Mouse (Mus musculus) testis, adult 2 months (tissue): ENCODE measurements around the gene Ipcef1. TPM values are rescaled to one million over a fixed set of nuclear protein-coding genes. Genes with fewer than 3 reads are reported as not detected.
A peak's percentile ranks its signal among the peaks of the same experiment; 100 is the strongest.

Experiments used
- H3K27ac ChIP-seq: fragments of 200-500 bp; 2 replicates; pipeline ENCODE4 v1.5.1; 2012; ENCODE audit warnings: low read depth, low read length; ENCODE audit not compliant: control insufficient read depth, insufficient read depth
- H3K27me3 ChIP-seq: fragments of 200-500 bp; 2 replicates; pipeline ENCODE4 v1.6.1; 2012; ENCODE audit warnings: mild to moderate bottlenecking, low read length, moderate library complexity; ENCODE audit not compliant: control insufficient read depth, insufficient read depth
- H3K36me3 ChIP-seq: fragments of 200-500 bp; 2 replicates; pipeline ENCODE4 v1.6.1; 2012; ENCODE audit warnings: mild to moderate bottlenecking, low read length; ENCODE audit not compliant: control insufficient read depth, insufficient read depth
- H3K4me1 ChIP-seq: fragments of 200-500 bp; 2 replicates; pipeline ENCODE4 v1.6.1; 2012; ENCODE audit warnings: low read length; ENCODE audit not compliant: control insufficient read depth, insufficient read depth
- H3K4me3 ChIP-seq: fragments of 200-500 bp; 2 replicates; pipeline ENCODE4 v1.5.1; 2012; ENCODE audit warnings: low read depth, mild to moderate bottlenecking, low read length, moderate library complexity, mixed read lengths; ENCODE audit not compliant: control insufficient read depth
- CTCF ChIP-seq: fragments of 200-500 bp; IDR thresholded peaks from 2 replicates; pipeline ENCODE4 v1.5.1; 2012; ENCODE audit warnings: low read depth, mild to moderate bottlenecking, inconsistent platforms, low read length, moderate library complexity; ENCODE audit not compliant: control insufficient read depth, insufficient read depth, insufficient replicate concordance
- POLR2A ChIP-seq: fragments of 200-500 bp; IDR thresholded peaks from 2 replicates; pipeline ENCODE4 v1.6.1; 2012; ENCODE audit warnings: low read depth, mild to moderate bottlenecking, inconsistent platforms, low read length, moderate library complexity; ENCODE audit not compliant: control insufficient read depth
- polyA plus RNA-seq: library from polyadenylated mRNA; depleted of rRNA; stranded (reverse); fragments of >200 nt; gene quantifications from 2 replicates; pipeline ENCODE4 v1.2.3, GENCODE M21; 2012

Gene Ipcef1
- polyA plus RNA-seq, 1 experiment = not detected

DNA sequence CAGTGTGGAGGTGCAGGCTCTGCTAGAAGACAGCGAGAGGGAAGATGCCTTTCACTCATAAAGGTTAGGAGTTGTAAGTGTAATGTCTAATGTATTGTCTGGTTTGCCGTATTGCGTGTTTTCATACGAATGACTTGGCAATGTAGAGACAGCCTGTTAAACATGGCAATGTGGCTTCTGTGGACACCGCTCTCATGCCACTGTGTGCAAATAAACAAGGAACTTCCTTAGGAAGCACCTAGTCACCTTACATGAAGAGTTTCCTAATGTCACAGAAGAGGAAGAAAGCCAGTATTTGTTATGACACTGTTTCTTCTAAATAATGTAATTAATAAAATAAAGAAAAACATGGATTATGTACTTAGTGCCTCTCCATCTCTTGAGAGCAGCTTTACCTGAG, 15.1 kb downstream of the Ipcef1 start:
- peaks cover 5% of the 10 kb centered on the region for H3K4me1 ChIP-seq
- no peak overlapping the region for H3K4me3 ChIP-seq
- no peaks in the 10 kb centered on the region for H3K27me3 ChIP-seq
- no peak for TF ChIP-seq POLR2A
- no peak for TF ChIP-seq CTCF
- no peak overlapping the region for H3K27ac ChIP-seq
- no peaks in the 10 kb centered on the region for H3K36me3 ChIP-seq

DNA sequence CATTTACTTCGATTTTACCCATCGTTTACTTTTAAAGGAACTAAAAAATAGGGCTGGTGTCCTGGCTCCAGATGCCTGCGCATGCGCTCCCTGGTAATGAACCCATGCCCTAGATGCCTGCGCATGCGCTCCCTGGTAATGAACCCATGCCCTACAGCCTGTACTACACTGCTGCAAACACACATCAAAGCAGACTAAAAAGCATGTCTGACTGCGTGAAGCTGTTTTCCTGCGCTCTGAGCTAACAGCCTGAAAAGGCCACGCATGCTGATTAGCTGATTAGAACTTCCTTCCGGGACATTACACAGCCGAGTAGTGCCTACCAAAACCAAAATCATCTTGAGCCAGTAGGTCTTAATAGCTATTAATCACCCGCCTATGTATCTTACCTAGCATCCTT, 16.7 kb downstream of the Ipcef1 start:
- Histone ChIP-seq H3K27ac (no peak overlapping the region), H3K4me1 (peaks cover 5% of the 10 kb centered on the region), H3K27me3 (no peaks in the 10 kb centered on the region), H3K4me3 (peak overlapping the region; percentile 42), H3K36me3 (no peaks in the 10 kb centered on the region)
- TF ChIP-seq POLR2A (no peak), CTCF (no peak)

DNA sequence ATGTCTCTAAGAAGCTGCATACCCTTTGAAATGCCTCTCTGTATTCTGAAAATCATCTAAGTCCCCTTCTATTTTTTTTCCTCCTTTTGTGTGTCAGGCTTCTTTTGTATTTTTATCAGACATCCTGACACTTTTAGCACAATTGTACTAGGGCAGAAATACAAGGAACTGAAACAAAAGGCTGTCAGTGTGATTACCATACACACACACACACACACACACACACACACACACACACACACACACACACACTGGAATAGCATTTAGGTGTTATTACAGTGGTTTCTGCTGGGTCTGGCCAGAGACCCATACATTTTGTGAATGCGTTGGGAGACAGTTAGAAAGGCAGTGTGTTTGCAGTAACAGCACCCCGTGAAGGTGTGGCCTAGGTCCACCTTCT, 18.8 kb downstream of the Ipcef1 start:
- H3K36me3 ChIP-seq = no peaks in the 10 kb centered on the region
- H3K27ac ChIP-seq = no peak overlapping the region
- H3K4me1 ChIP-seq = peaks cover 5% of the 10 kb centered on the region
- no peak overlapping the region for H3K4me3 ChIP-seq
- H3K27me3 ChIP-seq = no peaks in the 10 kb centered on the region
- no peak for TF ChIP-seq POLR2A
- no peak for TF ChIP-seq CTCF

DNA sequence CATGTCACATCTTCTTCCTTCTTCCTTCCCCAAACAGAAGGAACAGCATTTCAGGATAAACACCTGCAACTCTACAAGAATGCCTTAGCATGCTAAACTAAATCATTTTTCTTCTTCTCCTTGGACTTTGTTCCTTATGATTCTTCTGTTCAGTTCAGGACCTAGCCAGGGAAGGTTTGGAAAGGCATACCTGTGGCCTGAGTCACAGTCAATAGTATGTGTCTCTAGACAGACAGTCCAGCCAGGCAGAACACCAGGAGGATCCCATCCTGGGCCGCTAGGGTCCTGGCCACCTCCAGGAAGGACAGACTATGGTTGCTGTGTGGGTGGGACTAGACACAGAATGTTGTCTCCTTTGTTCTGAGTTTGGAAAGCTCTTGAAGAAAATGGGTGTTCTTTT, 27.2 kb downstream of the Ipcef1 start:
- no peaks in the 10 kb centered on the region for H3K27me3 ChIP-seq
- H3K27ac ChIP-seq = no peak overlapping the region
- H3K4me3 ChIP-seq = no peak overlapping the region
- TF ChIP-seq POLR2A (no peak), CTCF (no peak)
- H3K36me3 ChIP-seq = no peaks in the 10 kb centered on the region
- no peaks in the 10 kb centered on the region for H3K4me1 ChIP-seq

DNA sequence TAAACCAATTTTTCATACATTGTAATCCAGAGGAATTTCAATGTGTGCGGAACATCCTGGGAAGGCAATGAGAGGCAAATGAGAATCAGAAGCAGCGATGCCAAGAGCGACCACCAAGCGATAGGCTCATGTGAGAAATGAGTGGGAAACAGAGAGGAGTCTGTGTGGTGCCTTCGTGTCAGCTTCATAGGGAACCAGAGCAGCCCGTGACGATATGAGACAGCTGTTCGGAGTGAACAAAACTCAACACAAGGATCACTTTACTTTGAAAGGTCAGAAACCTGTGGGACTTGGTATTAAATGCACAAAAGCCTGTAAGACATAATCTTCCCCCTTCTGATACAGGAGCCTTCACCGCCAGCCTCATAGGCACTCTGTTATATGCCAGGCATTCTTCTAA, 31.7 kb downstream of the Ipcef1 start:
- Histone ChIP-seq H3K36me3 (no peaks in the 10 kb centered on the region), H3K4me3 (no peak overlapping the region), H3K27me3 (no peaks in the 10 kb centered on the region), H3K4me1 (no peaks in the 10 kb centered on the region), H3K27ac (no peak overlapping the region)
- no peak for TF ChIP-seq POLR2A
- TF ChIP-seq CTCF = no peak

DNA sequence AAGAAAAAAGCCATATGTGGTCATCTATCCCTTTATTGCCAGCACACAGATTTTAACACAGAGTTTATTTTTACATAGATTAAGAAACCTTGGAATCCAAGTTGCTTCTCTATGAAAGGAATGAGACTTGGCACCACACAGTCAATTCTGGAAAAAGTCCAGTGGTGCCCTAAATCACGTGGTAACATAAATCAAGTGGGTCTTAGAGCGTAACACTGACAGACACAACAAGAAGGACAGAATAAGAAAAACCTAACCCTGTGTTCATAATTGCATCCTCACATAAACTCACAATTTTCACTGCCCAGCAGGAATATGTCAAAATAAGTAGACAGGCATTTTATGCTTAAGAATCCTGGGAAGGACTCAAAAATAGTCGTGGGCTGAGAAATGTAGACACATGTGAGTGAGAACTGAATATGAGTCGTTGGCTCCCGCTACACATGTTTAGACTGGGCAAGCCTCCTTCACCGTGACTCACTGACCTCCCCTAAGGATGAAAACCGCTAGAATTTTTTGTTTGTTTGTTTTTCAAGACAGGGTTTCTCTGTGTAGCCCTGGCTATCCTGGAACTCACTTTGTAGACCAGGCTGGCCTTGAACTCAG, 32.4 kb downstream of the Ipcef1 start:
- Histone ChIP-seq H3K27me3 (no peaks in the 10 kb centered on the region), H3K4me3 (no peak overlapping the region), H3K4me1 (no peaks in the 10 kb centered on the region), H3K27ac (no peak overlapping the region), H3K36me3 (no peaks in the 10 kb centered on the region)
- no peak for TF ChIP-seq CTCF
- TF ChIP-seq POLR2A = no peak

DNA sequence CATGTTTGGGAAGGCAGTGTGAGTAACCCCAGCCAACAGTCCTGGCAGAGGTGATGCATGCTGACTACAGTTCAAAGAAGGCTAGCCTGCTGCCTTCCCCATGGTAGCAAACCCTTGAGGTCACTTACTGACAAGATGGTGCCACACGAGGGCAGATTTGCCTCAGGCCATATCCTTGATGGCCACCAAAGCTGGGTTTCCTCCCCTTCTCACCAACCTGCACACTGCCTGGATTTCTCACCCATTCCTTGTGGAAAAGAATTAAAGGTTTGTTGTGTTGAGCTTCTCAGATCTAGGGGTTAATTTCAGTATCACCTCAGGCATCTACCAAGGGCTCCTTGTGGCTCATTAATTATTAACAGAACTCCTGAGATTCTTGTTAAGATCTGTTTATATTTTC, 37.1 kb downstream of the Ipcef1 start:
- TF ChIP-seq POLR2A (no peak), CTCF (no peak)
- H3K27me3 ChIP-seq = no peaks in the 10 kb centered on the region
- H3K36me3 ChIP-seq = no peaks in the 10 kb centered on the region
- no peak overlapping the region for H3K27ac ChIP-seq
- no peaks in the 10 kb centered on the region for H3K4me1 ChIP-seq
- H3K4me3 ChIP-seq = no peak overlapping the region

DNA sequence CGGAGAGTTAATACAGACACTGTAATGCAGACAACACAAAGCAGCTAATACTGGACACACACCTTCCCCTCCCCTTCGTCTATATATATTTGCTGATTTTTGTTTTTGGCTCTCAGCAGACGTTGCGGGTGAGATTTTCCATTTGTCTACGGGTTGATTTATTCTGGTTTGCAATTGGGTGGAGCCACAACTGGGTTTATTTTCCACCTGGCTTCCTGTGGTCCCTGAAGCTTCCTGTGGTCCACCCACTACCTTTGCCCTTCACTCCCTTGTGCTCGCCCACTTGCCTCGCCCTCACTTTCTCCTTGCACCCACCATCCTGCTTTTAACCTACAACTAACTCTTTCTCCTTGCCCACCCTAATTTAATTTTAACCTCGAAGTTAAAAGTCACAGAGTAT, 41.7 kb downstream of the Ipcef1 start:
- Histone ChIP-seq H3K4me3 (no peak overlapping the region), H3K27me3 (no peaks in the 10 kb centered on the region), H3K27ac (no peak overlapping the region), H3K4me1 (no peaks in the 10 kb centered on the region), H3K36me3 (no peaks in the 10 kb centered on the region)
- TF ChIP-seq POLR2A = no peak
